Mouse (Mus musculus): ENCODE measurements at regions not wholly inside any gene's neighbourhood (a gene's known extent, or its start where the extent isn't known, plus 50 kb on each side); places are given as distances from the start of the nearest gene placed in this dataset.
A peak's percentile ranks its signal among the peaks of the same experiment; 100 is the strongest.
"Not testable (repeated sequence)": the region's sequence is repeated elsewhere in the genome, so short reads cannot be mapped to it uniquely, and the experiment has no call there.

- no peak for DNase-seq
These were observed 63.8 kb upstream of the Srsf6 start for GRCm38 (mm10) chr2:162867516-162868029.

DNA sequence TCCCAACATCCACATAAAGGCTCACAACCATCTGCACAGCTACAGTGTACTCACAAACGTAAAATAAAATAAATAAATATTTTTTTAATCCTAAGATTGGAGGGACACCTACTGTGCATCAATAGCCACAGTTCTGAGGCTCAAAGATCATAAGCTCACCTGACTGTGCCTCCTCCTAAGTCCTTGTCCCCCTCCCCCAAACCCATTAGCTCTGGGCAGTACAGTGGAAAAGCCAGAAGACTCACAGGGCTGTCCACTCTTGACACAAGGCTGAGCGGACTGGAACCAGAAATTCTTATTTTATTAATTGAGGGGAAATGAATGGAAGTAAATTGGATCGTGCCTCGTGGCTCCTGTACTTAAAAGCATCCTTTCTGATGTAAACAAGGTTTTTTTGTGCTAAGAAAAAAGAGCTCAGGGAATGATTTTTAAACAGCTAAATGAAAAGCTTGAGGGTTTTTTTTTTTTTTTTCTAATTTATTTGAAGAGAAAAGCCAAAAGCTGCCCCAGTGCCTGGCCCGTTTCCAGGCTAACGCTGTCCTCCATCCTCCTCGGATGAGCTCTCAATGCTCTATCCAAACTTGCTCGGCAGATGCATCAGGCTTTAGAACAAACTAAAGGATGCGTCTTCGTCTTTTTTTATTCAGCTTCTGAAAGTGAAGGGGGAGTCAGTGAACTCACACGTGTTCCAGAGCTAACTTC, 64.6 kb upstream of the Srsf6 start:
- DNase-seq = no peak

DNA sequence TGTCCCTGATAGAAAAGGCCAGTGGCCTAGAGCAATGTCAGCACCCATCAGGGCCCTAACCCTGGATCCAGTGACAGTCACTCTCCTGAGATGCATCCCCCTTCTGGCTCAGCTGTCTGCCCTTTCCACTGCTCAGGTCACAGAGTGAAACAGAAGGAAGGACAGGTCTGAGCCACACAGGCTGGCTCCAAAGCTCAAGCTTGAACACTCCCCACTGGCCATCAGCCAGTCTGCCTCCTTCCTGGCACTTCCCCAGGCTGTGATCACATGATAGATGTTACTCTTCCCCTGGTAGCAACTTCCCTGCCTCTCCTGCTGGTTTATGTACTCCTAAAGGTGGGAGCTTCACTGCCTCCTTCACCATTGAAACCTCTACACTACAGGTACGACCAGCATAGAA, 66.8 kb upstream of the Srsf6 start:
- peak; percentile 85 for DNase-seq

GRCm38 (mm10) chr2:162854606-162855005, 76.7 kb upstream of the Srsf6 start:
- no peak for DNase-seq

- DNase-seq = peak; percentile 72
These were observed 77.8 kb upstream of the Srsf6 start for GRCm38 (mm10) chr2:162853576-162853975.

DNA sequence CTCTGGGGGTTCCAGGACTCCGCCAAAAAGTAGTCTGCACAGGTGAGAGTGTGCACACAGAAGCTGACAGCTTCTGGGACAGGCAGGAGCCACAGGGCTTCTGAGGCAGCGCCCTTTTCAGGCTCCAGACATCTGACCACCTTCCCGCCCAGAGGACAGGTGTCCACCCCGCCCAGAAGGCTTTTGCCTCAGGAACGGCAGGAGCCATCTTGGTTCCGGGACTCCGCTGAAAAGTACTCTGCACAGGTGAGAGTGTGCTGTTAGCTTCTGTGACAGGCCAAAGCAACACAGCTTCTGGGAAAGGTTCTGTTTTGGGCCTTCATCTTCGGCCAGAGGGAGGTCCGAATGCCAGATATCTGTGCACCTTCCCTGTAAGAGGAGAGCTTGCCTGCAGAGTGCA, 89.6 kb upstream of the Srsf6 start:
- DNase-seq = not testable (repeated sequence)

DNA sequence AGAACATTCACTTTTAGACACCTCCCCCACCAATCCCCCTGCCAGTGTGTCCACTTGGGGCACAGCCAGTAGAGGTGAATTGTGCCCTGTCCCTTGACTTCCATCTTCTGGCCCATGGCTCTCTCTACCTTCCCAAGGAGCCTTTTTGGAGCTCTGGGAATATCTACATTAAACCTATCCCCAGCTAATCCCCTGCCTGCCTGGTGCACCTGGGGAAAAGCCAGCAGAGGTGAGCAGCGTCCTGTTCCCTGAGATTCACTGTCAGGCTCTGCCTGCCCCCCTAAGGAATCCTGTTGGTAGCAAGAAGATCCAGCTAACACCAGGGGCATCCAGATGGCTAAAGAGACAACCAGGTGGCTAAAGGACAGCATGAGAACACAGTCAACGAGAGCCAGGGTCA, 93.6 kb upstream of the Srsf6 start:
- DNase-seq = no peak

DNA sequence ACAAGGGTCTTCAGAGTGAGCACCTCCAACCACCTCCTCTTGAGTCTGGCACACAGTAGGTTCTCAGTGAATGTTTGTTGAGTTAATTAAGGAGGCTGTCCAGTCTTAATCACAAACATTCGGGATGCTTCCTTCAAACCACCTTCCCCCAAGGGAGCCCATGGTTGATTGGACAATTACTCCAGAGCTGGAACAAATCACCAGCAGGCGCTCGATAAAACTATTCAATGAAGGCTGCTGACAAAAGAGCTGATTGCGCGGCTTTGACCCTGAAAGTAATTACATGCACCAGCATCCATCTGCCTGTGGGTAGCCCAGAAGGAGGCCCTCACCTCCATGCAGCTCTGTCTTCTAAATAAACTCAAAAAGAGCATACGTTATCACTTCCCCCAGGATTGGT, 97.6 kb upstream of the Srsf6 start:
- DNase-seq = no peak

DNA sequence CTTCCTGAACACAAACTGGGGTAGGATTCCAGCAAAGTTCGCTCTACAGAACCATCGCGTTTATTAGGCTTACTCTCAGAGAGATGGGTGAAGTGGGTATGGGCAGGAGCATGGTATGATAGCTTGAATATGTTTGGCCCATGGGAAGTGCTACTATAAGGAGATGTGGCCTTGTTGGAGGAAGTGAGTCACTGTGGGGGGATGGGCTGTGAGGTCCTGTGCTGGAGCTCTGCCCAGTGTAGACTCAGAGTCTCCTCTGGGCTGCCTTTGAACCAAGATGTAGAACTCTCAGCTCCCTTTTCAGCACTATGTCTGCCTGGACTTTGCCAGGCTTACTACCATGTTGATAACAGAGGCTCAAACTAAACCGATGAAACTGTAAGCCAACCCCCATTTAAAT, 112.5 kb upstream of the Srsf6 start:
- DNase-seq = no peak

- peak; percentile 43 for DNase-seq
These were observed 117.1 kb upstream of the Srsf6 start for GRCm38 (mm10) chr2:162814205-162814604.

- no peak for DNase-seq
These were observed 123.6 kb upstream of the Srsf6 start for GRCm38 (mm10) chr2:162807747-162808146.

GRCm38 (mm10) chr2:162796528-162796927, 134.8 kb upstream of the Srsf6 start:
- DNase-seq = no peak

GRCm38 (mm10) chr2:162794285-162794684, 133.3 kb upstream of the Ptprt start:
- no peak for DNase-seq

- no peak for DNase-seq
These were observed 130.6 kb upstream of the Ptprt start for GRCm38 (mm10) chr2:162791374-162792098.

GRCm38 (mm10) chr2:162784176-162784813, 123.3 kb upstream of the Ptprt start:
- DNase-seq = no peak

DNA sequence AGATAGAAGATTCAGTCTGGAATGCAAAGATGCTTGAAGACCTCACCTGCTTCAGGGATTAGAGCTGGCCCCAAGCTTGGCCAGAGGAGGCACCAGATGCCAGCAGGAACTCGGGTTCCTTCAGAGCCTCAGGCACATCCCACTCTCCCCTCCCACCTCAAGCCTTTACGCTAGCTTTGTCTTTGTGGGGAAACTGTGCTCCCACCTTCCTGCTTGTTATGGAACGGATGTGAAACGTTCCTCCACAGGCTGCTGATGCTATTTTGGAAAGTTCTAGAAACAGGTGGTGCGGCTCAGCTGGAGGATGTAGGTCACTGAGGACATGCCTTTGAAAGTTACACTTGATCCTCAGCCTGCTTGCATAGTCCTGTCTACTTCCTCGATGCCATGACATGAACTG, 120.7 kb upstream of the Ptprt start:
- DNase-seq = no peak

- no peak for DNase-seq
These were observed 115.6 kb upstream of the Ptprt start for GRCm38 (mm10) chr2:162776542-162776941.

- DNase-seq = no peak
These were observed 111.6 kb upstream of the Ptprt start for GRCm38 (mm10) chr2:162772520-162772919.

- no peak for DNase-seq
These were observed 108.9 kb upstream of the Ptprt start for GRCm38 (mm10) chr2:162769711-162770428.

DNA sequence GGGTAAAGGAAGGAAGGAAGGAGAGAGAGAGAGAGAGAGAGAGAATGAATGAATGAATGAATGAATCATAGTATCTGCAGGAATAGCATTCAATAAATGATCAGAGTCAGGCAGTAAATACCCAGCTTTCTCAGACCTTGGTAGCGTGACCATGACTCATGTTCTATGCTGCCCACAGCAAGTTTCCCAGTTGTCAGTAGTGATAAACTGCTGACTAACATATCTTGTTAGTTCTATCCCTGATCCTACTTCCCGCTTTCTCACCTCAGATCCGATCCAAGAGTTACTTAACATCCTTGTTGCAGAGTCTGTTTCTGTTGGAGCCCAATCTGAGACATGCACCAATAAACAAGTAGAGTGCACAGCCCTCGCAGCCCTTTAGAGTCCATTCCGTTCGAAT, 103.1 kb upstream of the Ptprt start:
- DNase-seq = no peak

- no peak for DNase-seq
These were observed 79.6 kb upstream of the Ptprt start for GRCm38 (mm10) chr2:162740523-162740922.

DNA sequence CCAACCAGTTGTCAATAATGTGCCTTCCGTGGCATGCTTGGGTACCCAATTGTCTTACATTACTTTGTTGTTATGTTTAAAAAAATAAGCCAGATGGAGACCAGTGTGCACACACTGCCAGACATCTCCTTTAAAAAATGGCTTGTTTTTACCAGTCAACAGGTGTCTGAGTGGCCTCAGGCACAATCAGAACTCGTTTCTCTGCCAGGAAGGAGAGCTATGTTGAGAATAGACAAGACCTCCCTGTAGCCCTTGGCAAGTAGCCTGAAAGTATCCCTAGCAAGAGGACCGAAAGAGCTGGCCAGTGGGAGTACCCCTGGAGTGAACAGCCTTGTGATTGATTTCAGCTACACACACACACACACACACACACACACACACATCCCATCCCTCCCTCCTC, 74.8 kb upstream of the Ptprt start:
- DNase-seq = no peak

DNA sequence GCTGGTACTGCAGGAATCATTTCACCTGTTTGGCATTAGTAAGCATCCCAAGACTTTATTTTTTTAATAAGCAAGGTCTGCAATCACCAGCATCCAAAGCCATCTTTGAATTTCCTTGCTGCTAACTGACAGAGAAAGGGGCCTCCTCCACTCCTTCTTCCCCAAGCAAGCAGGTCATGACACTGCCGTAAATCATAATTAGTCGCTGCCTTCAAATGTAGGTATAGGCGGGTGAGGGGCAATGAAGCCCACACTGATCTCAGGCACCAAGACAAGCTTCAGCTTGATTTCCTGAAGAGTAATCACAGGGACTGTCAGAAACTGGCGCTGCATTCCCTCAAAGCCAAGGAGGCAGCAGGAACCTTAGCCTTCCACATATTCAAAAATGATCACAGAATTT, 73.3 kb upstream of the Ptprt start:
- no peak for DNase-seq

All from kidney, adult 18-20 months (tissue).